Mouse (Mus musculus) cortical plate, adult 2 months (tissue): ENCODE data around the gene Hras.

Experiments used
- CTCF ChIP-seq: fragments of 200-500 bp; IDR thresholded peaks from 2 replicates; pipeline ENCODE4 v1.5.1; 2011; ENCODE audit warnings: mild to moderate bottlenecking, control low read depth, low read length; ENCODE audit not compliant: insufficient read depth; ENCODE audit errors: extremely low read depth
- POLR2A ChIP-seq: fragments of 200-500 bp; IDR thresholded peaks from 2 replicates; pipeline ENCODE4 v1.6.1; 2011; ENCODE audit warnings: mild to moderate bottlenecking, low read length, control low read depth; ENCODE audit not compliant: insufficient read depth; ENCODE audit errors: extremely low read depth

DNA sequence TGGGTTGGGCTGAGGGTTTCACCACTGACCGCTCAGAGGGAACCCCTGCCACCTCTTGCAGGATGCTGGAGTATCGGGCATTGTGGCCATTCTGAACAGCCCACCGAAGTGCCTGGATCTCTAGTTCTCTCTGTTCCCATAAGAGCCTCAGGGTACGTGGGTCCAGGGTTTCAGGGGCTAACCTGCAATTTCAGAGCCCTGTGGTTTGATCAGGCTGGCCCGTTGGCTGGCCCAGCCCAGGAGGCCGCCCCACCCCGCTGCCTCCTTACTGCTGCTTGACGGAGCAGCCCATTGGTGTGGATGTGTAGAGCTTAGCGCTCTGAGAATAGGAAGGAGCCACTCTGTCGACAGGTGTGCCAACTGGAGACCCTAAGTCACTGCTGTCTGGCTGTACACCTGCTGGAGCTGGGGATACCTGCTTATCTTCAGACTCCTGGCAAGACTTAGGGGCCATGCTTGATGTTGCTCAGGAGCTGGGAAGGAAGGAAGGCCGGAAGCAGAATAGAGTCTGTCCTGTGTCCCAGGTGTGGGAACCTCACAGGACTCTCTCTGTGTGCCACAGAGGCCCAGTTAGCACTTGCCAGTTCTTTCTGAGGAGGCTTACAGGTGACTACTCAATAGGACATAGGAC, 19.9 kb upstream of the Hras start, which contains the start of gene Lmntd2:
- TF ChIP-seq CTCF (no peak), POLR2A (no peak)
